Mouse (Mus musculus) CD4-positive, CD25-positive, alpha-beta regulatory T cell, adult 2 months (primary cell): ENCODE results near the gene Rnft2.
A peak's percentile ranks its signal among the peaks of the same experiment; 100 is the strongest.

ENCODE experiments used
- DNase-seq: peaks from one replicate; pipeline ENCODE4 v3.0.0-alpha.2; 2012; ENCODE audit warnings: low read depth, low spot score

The Rnft2 gene

DNA sequence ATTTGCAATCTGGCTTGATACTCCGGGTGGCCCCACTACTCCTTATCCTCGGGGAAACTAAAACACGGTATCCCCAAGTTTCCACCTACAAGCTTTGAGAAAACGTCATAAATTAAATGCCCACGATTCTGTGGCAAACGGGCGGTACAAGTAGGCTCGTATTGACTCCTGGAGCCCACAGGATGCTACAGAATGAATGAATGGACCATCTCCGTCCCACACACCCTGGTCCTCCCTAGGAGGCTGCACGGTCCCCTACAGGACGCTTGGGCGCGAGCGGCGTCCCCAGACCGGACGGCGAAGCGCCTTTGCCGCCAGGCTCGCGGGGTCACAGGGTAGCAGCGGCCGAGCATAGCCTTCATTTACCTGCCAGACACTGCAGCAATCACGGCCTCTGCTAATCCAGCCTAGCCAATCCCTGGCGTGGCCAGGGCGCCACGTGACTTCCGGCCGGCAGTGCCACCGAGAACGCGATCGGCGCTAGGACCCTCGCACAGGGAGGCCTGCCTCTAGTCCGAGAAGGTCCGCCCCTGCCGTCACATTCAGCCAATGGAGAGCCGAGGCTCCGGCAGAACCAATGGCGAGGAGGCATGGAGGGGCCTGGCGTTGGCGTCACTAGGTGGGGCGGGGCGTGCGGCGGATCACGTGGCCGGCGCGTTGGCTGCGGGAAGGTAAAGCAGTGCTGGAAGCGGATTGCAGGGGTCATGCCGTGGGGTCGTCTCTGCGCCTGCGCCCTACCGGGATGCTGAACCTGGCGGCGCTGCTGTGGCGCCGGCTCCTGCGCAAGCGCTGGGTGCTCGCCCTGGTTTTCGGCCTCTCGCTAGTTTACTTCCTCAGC lies at the start of gene Rnft2, which contains the start of gene 2410131K14Rik:
Gene Rnft2 (minus strand): TSS at position 511 of the 838 bp plus-strand sequence.
Gene 2410131K14Rik (plus strand): TSS at position 622 of the 838 bp plus-strand sequence.
- DNase-seq, result peak; percentile 99

DNA sequence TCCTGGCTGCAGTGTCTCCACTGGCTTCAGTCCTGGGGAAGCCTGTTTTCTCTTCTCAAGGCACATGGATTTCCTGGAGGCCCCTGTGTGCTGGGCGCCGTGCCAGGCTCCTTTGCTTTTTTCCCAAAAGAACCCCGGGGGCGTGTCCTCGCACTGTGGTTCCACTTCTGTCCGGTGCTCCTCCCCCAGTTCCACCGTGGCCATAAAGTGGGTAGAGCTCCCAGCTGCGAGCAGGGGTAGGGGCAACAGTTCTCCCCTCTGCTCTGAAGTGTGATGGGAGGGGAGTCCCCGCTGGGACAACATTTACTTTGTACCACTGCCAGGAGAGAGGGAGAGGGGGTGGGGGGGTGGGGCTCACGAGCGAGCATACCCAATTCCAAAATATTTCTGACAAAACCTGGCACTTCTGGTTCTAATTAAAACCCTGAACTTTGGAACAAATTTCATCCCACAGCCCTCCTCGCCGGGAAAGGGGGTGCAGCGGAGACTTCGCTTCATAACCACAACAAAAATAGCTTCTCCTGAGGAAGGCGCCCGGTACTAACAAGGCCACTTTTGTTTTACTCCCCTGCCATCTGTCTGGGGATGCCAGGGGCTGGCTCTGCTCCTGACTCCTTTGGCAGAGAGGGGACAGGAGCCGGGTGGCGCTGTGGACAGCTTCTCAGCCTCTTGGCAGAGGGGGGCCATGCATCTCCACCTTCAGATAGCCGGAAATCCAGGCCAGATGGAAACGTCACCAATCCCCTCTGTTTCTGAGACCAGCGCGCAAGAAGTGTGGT lies 49.4 kb upstream of the Rnft2 start:
- no peak for DNase-seq

DNA sequence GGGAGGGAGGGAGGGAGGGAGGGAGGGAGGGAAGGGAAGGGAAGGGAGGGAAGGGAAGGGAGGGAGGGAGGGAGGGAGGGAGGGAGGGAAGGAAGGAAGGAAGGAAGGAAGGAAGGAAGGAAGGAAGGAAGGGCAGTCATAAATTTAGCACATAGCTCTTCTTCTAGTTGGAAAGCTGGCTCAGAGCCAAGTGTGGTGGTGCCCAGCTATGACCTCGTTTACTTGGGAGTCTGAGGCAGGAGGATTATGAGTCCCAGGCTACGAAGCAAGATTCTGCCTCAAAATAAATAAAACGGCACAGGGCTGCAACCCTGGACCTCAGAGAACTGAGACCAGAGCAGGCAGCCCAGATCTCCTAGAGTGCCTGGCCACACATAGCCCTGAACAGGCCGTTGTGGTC lies 47.6 kb upstream of the Rnft2 start:
- no peak for DNase-seq

DNA sequence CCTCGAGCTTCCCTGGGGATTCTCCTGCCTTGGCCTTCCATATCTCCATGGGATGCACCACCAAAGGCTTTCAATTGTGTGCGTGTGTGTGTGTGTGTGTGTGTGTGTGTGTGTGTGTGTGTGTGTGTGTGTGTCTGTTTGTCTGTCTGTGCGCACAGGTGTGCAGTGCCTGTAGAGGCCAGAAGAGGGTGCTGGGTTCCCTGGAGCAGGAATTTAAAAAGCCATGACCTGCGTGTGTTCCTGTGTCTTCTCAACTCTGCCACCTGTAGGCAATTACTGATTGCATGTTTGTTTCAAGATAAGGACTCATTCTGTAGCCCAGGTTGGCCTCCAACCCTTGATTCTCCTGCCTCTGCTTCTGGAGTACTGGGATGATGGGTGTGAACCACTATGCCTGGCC lies 46.5 kb upstream of the Rnft2 start:
- no peak for DNase-seq

DNA sequence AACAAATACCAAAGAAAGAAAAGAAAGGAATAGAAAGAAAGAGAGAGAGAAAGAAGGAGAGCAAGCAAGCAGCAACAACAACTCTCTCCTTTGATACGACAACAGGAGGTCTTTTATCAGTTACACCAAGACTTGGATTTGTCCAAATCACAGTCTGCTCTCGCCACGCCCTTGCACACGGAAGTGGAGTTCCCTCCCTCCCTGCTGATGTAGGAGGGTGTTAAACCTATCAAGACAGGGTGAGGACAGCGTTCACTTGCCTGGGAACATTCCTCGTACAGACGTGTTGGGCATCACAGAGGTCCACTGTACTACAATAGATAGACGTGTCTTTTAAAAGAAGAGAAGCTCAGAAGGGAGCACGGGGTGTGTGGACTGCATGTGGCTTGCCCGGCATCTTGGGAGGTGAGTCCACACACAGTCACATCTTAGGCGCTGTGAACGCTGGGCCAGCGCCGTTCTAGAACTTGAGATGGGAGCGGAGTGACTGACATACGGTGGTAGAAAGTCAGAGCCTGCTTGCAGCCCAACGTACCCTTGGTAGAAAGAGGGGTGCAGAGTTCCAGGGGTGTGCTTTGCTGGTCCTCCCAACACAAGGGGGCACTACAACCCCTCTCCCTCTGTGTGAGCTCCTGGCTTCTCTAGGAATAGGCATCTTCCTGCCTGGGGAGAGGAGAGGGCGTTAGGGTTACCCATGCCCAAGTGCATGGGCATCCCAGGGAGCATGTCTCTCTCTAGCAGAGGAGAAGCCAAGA lies 33.0 kb upstream of the Rnft2 start:
- no peak for DNase-seq

DNA sequence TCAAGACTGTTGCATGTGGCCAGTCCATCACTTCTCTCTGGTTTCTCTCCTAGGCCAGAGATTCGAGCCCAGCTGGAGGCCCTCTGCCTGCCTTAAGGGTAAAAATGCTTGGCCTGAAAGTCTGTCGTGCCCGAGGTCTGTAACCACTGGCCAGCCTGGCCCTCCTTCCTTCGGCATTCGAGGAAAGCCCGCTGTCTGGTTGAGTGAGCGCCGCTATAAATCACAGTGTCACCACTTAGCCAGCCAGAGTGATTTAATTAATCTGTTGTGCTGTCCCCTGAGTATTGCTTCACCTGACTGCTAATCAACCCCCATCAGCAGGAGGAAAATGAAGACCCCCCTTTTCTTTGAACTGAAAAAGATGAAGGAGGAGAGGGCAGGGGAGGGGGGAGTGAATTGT lies 31.8 kb upstream of the Rnft2 start:
- DNase-seq, result no peak

DNA sequence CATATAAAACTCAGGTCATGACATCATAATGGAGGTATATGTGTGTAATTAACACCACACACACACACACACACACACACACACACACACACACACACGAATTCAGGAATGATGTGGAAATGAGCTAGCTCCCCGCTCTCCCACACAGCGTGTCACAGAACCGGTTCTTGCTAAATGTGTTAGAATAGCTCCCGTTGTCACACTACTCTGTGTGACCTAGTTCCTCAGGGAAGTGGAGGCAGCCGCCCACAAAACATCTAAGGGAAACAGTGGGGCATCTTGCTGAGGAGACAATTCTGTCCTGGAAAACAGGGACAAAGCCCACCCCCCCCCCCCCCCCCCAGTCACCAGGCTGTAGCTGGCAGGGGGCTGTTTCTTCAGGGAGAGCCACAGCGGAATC lies 31.4 kb upstream of the Rnft2 start:
- DNase-seq, result no peak

DNA sequence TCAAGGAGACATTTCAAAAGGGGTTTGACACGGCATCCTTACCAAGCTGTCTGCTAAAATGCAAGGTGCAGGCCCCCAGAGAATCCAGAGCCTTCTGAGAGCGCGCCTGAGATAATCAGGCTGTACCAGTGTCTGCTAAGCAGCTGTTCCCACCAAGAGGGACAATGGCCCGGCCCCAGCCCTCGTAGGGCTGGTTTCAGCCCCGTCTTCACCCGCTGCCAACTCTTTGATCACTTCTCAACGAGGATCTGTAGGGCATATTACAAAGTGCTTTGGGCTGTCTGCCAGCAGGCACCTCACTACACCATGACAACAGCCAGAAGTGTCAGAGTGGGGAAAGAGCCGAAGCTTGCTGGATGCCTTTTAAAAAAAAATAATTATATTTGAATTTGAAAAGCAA lies 29.6 kb upstream of the Rnft2 start:
- DNase-seq, result no peak

DNA sequence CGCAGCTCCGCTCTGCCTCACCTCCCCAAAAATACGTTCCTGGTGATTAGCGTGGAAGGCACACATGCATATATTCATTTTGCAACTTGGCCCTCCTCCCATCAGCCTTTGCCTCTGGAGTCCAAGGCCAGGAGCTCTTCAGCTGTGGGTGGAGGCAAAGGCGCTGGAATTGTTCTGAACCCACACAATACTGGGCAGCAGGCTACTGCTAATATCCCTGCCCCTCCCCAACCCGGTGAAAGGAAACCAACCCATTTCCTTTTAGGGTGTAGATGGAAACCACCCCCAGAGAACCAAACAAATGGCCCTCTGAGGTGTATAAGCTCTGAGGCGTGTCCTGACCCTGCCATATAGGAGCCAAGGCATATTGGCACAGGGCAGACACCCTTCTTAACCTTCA lies 28.5 kb upstream of the Rnft2 start:
- DNase-seq, result no peak

DNA sequence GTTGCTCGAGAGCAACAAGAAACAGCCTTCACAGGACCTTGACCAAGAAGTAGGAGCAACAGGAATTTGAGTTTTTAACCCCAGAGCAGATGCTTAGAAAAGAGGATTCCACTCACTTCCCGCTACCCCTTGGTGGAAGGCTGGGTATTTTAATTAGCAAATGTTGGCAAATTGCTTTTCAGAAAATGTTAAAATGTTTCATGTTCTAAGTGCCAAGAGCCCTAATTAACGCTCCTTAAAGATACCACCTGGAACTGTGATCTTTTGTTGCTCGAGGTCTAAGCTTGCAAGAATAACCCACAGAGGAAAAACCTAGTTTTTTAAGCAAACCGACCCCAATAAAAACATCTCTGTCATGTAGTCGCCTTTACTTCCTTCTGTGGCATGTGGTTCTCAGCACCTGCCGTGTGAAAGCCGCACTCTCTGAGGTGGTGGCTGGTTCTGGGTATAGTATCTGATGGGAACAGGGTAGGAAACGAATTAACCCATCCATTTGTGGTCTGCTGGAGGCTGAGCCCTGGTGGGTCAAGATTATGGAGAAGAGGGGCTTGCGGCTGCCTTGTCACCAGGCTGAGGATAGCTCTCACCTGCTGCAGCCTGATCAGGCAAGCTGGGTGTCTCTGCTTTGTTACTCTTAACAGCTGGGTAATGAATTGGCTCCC lies 26.7 kb upstream of the Rnft2 start:
- DNase-seq, result no peak

DNA sequence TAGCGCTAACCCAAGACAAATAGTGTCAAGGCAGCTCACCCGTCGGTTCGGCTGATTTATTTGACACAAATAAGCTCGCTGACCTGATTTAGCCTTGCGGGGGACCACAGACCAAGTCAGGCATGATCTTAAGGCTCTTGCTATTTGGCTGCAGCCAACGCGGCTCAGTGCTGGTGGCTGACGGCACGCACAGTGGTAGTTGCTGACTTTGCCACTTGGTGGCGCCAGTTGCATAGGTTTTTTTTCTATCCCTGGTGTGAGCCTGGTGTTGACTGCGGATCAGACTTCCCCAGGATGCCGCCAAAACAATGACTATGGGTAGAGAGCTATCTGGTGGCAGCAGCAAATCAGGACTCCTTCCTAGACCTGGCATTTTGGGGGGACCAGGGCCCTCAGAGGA lies 24.1 kb upstream of the Rnft2 start:
- DNase-seq, result peak; percentile 82

DNA sequence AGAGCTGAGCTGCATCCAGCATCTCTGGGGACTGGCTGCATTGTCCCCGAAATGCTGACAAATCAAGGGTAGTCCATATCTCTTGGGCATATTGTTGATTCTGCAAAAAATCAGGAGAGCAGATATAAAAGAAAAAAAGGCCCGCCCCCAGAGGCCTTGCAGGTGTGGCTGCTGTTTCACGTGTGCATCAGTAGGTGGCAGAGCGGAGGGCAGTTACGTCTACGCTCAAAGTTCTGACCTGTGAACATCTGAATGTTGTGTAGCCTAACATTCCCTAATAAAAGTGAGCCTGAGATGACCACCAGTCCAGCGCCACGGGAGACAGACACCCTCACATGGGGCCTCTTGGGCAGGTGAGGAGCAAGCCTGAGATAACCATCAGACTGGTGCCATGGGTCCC lies 21.4 kb upstream of the Rnft2 start:
- DNase-seq, result peak; percentile 52

DNA sequence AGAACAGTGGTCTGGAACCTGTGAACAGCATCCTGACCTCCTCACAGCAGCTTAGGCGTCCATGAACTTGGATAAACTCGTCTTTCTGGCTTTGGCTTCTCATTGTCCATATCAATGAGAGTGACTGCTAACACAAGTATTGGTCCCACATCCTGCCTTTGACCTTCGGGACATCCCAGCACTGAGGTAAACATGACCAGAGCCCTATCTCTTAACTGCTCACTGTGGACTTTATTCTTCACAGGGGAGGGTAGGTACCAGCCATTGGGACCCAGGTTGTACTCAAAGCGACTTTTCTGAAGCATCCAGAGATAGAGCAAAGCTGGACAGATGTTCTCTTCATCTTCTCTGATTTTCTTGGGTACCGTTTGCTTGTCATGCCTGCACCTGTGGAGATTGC lies 20.4 kb upstream of the Rnft2 start:
- DNase-seq, result no peak

DNA sequence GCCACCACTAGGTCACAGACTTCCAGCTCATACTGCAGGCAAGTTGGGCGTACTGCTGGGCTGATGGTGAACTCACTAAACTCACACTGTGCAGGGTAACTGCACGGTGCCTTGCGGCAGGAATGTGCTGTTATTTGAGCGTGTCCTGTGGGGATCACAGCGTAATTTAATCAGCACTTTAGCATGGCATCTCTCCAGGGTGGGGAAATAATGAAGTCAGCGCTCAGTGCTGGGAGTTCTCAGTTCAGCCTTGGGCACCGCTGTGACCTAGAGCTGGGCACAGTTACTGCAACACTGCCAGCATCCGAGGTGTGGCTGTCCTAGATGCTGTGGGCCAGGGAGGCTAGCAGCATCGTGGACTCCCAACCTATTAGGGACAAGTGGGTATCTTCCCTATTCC lies 19.4 kb upstream of the Rnft2 start:
- no peak for DNase-seq

DNA sequence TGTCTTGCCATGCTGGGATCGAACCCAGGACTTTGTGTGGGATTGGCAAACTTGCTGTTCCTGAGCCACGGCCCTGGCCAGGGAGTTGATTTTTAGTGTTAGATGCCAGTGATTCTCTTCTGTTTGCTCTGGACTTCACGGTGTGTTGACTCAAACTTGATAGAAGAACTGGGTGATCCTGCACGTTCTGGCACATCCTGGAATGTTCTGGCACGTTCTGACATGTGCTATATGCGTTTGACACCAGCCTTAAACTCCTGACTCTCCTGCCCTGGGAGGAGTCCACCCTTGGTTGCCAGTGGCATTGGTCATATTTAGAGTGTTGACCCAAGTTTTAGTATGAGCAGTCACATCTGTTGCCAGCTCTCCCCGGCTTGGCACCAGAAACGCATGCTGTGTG lies 17.5 kb upstream of the Rnft2 start:
- no peak for DNase-seq

DNA sequence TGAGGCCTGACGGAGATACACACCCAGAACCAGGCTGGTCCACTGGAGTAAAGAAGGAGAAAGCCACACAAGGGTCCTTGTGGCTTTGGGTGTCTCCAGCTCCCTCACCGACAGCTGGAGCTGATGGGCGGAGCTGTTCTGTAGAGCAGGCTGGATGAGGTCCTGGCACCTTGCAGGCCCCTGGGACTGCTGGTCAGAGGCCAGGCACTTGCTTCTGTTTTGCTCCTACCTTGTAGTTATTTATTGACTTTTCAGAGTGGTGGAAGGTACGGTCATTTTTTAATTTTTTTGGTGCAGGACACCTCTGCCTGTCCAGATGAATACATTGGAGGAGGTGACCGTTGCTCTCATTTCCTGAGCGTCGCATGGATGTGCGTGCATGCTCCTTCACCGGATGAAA lies 16.3 kb upstream of the Rnft2 start:
- DNase-seq, result no peak

DNA sequence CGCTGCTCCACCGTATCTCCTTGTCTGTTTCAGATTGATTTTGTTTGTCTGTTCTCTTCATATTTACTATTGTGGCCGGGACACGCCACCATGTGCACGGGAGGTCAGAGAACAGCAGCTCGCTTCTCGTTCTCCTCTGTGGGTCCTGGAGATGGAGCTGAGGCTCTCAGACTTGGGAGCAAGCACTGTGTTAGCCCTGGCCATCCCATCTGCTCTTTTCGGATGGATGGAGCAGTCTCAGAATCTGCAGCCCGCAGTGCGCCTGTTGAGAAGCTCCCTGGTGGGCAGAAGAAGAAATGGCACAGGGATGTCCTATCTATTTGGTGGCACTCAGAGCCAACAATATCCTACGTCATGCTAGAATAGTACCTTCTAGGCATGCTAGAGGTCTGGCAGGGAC lies 15.7 kb upstream of the Rnft2 start:
- no peak for DNase-seq

DNA sequence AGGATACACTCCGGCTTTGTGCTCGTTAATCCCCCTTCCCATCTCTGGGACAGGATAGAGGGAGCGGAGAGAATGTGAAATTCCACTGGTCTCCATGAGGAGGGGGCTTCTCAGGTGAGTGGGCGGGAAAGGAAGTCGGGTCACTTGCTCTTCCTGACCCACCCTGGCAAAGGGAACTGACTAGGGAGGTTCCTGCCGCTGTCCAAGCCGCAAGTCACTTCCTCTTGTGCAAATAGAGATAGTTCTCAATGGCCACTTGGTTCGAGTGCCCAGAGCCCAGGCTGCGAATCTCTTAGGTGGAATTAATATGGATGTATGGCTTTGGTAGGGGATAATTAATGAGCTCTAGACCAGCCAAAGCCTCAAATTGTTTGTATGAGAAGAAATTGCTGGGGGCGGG lies 15.1 kb upstream of the Rnft2 start:
- no peak for DNase-seq

DNA sequence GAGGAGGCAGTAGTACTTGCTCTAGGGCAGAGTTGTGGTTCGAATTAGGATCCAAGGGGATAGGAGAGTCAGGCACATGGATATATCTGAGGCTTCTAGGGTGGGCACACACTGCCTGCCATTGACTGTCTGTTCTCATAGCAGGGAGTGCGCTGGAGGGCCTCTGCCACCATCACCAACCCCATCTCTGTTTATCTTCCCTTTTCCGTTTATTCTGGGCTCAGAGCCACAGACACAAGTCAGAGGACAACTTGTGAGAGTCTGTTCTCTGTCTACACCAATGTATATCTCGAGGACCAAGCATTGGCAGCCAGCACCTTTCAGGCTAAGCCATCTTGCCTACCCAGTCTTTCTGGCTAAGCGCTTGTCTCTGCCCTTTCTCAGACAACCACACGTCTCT lies 14.7 kb upstream of the Rnft2 start:
- no peak for DNase-seq

DNA sequence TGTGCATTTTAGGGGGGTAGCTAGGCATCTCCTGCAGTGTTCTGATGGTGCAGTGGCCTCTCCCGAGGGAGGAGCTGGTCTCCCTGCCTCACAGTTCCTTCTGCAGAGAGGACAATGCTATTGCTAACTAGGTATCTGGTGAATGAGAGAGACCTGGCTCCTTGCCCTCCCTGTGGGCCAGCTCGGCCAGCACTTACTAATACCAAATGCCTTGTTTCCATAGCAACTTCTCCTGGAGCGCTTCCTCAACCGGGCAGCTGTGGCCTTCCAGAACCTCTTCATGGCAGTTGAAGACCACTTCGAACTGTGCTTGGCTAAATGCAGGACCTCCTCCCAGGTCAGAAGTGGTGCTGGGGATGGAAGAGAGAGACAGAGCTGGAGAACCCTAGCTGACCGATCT lies 14.2 kb upstream of the Rnft2 start:
- DNase-seq, result no peak

DNA sequence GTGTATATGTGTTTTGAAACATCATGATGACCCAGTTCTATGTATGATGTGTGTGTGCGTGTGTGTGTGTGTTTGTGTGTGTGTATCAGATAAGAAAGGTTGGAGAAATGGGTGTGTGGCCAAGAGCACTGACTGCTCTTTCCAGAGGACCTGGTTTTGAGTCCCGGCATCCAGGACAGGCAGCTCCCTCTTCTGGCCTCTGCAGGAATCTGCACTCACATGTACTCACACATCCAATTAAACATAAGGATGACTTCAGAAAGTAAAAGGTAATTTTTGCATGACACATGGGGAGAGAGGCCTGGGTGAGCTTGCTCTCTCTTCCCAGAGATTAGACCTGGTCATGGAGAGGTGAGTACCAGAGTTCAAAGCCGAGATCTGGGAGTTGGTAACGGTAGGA lies 12.1 kb upstream of the Rnft2 start:
- no peak for DNase-seq

DNA sequence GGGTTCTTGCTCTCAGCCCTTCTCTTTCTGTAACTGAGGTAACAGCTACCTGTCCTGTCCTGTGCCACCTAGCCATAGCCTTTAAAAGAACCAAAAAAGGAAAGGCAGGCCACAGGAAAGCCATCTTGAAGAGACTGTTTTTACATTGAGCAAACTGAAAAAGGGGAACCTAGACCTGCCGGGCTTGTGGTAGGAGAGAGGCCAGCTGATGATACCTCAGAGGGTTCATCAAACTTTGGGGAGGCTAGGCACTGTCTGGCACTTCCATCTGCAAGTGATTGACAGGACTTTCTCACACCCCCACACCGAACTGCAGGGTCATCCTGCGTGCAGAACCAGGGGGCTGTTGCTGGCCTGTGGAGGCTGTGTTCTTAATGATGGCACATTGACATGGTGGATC lies 8.6 kb upstream of the Rnft2 start:
- DNase-seq, result no peak
